Mouse (Mus musculus) large intestine, adult 2 months (tissue): Measurements from ENCODE around the gene Ski. TPM values are rescaled to one million over a fixed set of nuclear protein-coding genes. Genes with fewer than 3 reads are reported as not detected.

Source experiments
- DNase-seq: peaks from one replicate; pipeline ENCODE4 v3.0.0-alpha.2; 2012; ENCODE audit warnings: low read depth, low spot score
- WGBS: fragments of 180-500 bp; shearing (Covaris S2); methylation state at CpG from one replicate; pipeline ENCODE4 v1.1.7; 2018; 5-methylcytosine and 5-hydroxymethylcytosine counted together
- polyA plus RNA-seq: library from polyadenylated mRNA; depleted of rRNA; stranded (reverse); fragments of >200 nt; gene quantifications from 2 replicates; pipeline ENCODE4 v1.2.3, GENCODE M21; 2012

Ski gene
- polyA plus RNA-seq, 1 experiment = 20.3 TPM

DNA sequence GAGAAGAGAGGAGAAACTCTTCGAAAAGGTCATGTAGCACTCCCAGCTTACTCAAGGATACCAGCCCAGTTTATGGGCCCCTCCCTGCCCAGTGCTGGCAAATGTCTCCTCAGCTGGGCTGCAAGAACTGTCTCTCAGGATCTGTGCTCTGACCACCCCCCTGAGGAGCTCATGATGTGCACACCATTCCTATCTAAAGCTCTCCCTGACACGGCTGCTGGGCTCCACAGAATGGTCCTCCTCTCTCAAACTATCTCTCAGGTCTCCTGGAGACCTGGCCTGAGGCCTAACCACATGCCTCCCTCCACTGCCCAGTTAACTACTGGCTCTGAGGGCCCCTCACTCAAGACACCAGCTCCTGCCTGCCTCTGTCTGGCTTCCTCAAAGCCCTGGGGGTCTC is 82.2 kb downstream of the Ski start:
- no peak for DNase-seq
- WGBS = 53% methylated on average over 2 of the region's 2 CpGs

DNA sequence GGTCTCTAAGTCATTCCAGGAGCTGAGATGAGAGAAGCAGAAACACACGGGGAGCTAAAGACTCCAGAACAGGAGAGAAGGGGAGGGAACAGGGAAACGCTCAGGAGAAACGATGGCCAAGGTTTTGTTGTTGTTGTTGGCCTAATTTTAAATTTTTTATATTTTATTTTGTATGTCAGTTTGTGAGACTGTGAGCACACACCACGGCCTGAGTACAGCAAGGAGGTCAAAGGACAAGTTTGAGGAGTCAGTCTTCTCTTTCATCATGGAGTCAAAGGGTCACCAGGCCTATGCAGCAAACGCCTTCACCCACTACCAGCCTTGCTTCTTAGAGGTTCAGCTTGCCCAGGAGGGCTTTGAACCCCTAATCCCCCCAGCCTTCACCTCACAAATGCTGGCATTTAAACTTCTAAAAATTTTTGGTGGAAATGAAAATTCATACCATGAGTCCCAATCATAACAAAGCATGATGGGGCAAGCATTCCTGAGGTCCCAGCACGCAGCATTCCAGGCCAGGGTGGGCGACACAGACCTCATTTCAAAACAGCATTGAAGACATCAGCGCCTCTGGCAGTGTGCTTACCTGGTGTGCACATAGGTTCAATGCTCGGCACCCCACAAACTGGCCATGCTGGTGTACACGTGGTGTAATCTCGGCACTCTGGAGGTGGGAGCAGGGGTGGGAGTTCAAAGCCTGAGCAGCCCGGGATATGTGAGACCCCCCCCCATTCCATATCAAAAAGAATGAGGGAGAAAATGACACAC is 82.9 kb downstream of the Ski start:
- WGBS = 77% methylated on average over 12 of the region's 12 CpGs
- DNase-seq = no peak

DNA sequence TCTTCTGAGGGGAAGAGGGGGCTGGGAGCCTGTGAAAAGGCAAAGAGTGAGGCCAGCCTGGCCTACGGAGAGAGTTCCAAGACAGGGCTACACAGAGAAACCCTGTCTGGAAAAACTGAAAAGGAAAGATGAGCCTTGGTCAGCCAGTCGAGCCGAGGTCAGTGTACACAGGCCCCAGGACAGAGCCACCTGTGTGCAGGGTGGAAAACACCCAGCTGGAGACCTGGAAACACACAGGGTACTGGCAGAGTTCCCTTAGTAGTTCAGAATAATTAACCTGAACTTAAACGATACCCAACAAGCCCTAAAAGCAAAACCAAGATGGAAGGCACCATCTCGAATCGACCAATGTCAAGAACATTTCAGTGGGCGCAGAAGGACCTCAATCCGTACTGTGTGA is 83.9 kb downstream of the Ski start:
- no peak for DNase-seq
- WGBS = 68% methylated on average over 8 of the region's 8 CpGs

DNA sequence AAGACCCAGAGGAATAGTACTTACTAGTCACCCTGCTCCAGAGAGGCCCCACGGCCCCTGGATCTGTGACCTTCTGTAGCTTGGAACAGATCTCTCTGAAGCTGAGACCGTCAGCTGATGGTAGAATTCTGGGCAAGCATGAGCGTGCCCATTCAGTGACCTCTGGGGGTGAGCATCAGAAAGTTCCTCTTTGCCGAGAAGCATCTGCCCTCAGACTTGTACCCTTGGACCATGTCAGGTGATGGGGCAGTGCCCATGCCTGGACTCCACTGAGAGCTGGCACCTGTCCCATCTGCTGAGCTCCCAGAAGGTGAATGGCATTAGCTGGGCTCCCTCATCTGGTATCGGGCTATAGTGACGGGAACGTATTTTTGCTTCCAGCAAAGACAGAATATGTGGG is 84.5 kb downstream of the Ski start:
- 84% methylated on average over 7 of the region's 7 CpGs for WGBS
- DNase-seq = no peak

DNA sequence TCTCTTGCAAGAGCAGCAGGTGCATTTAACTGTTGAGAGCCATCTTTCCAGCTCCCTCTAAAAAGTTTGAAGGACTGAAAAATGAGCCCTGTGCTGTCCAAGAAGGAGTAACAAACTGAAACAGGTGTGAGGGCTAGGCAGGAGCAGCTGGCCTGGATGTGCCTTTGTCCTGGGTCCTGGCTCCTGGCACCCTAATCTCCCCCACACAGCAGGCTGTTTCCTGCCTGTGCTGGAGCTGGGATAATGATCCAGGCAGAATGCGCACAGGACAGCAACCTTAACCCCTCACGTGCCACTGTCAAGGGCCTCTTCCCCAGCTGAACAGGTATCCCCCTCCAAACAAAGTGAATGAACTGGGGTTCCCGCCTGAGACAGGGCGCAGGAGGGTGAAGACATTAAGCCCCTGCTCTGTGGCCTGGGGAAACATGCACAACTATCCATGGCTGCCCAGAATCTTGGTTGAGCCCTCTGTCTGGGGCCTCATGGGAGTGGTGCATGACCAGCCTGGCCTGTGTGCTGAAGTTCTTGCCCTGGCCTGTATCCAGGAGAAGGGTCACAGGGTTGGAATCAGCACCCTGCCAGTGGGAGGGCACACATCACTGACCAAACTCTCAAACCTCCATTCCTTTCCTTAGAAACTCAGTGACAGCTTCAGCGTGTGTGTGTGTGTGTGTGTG is 86.3 kb downstream of the Ski start:
- WGBS = 74% methylated on average over 5 of the region's 5 CpGs
- no peak for DNase-seq

DNA sequence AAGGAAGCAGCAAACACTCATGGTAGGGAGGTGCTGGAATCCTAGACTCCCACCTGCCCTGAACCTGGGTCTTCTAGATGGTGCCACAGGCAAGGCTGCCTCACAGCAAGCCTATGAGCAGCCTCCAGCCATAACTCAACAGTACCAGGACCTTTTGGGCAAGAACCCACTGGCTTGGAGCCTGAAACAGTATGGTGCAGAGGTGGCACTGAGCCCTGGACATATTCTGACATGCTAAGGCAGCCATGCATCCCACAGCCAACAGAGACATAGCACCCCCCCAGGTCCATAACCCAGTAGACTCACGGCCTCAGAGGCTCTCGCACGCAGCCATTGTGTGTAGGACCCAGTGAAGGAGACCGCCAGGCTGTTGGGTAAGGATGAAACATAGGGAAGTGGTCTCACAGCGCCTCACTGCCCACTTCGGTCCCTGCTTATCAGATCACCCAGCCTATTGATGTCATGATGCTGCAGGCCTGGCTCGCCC is 87.7 kb downstream of the Ski start:
- 95% methylated on average over 7 of the region's 7 CpGs for WGBS
- no peak for DNase-seq

DNA sequence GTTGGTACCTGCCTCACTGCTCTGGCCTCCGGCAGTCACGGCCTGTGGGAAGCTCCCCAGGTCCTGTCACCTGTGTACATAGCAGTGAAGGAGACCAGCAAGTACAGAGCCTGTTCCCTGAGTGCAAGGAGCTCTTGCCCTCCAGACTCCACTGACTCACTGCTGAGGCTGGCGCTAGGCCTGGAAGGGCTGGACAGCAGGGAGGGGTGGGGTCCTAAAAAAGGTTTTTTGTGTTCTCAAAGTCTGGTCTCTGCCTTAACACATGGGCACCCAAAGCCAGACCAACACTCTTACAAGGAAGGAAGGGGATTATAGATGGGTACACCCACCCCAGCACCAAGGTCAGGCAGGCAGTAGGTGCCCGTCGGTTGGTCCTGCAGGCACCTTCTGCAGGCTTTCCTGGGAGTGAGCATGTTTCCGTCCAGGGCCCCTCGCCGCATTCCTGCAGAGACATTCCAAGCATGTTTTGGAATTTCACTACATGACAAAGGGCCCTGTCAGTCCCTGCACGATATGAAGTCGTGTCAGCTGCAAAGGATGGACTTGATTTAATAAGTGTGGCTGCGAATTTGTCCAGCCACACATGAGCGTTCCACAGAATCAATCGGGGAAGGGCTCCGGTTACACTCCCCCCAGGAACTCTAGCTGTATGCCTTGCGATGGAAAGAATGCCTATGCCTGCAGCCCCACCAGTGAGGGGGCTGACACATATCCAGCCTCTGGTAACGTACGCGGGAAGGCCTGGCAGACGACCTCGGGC is 88.6 kb downstream of the Ski start:
- 68% methylated on average over 20 of the region's 20 CpGs for WGBS
- DNase-seq = no peak

DNA sequence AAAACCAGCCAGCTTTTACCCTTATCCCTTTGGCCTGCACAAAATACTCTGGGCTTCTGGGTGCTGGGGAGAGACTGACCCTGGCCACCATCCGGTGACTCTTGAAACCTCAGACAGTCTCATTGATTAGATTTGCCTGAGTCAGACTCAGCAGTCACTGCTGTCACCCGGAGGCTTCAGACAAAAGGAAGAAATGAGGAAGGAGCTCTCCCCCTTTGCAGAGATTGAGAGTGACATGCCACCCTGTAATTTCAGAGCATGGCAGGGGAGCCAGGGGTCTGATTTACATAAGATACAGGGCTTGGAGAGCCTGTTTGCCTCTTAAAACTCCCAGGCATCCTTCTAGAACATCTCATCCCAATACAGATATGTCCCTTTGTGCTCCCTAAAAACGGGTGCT is 89.2 kb downstream of the Ski start:
- no peak for DNase-seq

DNA sequence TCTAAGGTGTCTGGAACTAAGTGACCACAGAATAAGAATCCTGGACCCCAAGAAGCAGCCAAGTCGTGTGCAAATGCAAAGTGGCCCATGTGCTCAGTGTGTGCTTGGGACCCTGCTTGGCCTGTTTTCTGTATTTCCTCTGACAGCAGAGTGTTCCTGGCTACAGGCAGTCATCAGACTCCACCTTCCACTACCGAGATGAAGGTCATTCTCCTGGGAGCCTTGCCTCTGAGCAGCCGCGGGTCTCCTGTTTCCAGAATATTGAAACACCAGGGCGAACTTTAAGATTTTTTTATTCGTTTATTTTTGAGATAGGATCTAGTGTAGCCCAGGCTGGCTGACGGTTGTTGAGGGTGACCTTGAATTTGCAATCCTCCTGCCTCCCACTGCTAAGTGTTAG is 91.8 kb downstream of the Ski start:
- WGBS = 69% methylated on average over 7 of the region's 7 CpGs
- DNase-seq = no peak

More for the DNA sequence above, 89.2 kb downstream of the Ski start:
- 67% methylated on average over 3 of the region's 3 CpGs for WGBS

DNA sequence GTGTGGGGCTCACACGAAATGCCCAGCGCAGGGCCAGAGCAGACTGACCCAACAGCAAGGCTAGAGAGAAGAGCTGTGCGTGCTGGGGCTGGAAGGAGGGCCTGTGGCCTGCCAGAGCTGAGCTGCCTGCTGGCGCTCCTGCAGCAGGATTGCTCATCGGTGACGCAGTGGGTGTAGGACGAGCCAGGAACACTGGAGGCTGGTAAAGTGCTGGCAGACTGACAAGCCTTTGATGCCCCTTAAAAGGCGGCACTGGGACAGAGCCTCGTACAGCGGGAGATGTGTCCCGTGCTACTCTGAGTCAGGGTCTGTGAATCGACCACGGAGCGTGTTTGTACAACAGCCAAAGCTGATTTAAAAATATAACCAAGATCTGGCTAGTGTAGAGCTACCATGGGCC is 92.4 kb downstream of the Ski start:
- WGBS = 72% methylated on average over 14 of the region's 14 CpGs
- no peak for DNase-seq

DNA sequence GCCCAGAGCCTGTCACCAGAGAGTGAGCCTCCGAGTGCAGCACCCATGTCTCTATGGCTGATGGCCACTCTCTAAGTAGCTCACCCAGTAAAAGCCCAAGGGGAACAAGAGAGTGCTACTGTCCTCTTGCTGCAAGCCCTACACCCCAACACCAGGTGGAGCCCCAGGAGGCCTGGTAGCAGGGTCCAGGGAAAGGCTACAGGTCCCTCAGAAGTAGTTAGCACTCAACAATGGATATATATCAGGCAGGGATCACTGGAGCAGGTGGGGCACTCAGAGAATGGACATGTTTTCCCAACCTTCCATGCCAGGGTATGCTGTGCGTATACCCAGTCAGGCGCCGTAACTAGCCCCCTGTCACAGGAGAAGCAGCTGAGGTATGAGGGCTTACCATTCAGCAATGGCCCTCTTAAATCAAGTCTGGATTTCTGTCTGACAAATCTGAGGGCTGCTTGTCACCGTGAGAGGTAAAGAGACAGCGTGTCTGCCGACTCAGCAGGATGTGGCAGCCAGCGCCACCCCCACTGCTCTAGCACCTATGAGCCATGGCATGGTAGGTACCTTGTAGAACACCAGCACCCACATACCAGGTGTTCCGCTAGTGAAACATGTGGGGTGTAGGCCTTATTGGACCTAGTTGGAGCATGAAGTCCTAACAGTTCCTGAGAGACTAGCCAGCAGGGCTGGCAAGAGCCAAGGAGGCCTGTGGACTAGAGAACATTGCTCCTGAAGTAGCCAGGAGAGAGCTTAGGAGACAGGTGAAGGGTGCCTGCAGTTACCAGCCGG is 93.1 kb downstream of the Ski start:
- 88% methylated on average over 10 of the region's 10 CpGs for WGBS
- DNase-seq = no peak

DNA sequence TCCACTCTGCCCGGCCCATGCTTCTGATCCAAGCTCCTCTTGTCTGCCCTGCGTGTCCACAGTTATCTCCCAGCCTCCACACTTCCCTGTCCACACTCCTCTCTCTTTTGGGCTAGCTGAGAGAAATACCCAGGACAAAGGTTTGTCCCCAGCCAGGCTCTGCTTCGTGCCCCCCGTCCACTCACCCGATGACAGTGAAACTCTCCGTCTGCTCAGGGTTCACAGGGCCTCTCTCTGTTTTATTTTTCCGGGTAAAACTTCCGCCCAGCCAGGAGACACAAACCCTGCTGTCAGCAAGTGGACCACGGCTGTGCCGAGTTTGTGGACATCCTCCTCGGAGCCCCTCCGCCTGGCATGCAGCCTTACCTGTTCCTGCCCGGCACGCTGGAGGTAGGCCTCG is 94.0 kb downstream of the Ski start:
- 91% methylated on average over 15 of the region's 15 CpGs for WGBS

DNA sequence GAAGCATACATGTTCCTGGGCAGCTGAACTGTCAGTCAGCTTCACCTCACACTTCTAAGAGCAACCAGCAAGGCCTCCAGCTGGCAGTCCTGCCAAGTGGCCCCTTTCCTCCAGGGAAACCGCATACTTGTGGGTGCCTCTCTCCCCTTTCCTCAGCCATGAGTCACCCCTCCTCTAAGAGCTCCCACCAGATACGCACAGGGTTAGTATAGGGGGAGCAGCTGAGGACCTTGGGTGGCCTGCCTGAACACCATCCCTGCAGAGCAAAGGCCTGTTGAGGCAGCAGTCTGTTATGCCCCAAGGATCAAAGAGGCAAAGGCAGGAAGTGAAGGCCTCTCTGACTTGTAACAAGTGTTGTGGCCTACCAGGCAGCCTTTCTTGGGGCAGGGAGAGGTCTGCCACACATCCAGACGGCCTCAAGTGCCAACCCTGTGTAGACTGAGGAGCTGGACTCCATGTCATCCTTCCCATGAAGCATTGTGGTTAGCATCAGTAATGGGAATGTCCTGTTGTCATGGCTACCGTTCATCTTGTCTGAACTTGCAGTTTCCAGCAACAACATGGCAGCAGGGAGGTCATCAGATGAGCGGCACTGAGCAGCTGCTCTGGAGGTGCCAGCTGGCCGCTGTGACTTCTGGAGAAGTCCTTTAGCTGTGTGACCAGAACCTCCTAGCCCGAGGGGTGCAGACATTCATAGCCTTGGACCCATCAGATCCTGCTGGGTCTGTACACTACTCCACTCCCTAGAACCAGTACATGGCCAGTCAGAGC is 95.6 kb downstream of the Ski start:
- WGBS = 86% methylated on average over 7 of the region's 7 CpGs
- no peak for DNase-seq

More for the DNA sequence above, 94.0 kb downstream of the Ski start:
- DNase-seq = no peak

DNA sequence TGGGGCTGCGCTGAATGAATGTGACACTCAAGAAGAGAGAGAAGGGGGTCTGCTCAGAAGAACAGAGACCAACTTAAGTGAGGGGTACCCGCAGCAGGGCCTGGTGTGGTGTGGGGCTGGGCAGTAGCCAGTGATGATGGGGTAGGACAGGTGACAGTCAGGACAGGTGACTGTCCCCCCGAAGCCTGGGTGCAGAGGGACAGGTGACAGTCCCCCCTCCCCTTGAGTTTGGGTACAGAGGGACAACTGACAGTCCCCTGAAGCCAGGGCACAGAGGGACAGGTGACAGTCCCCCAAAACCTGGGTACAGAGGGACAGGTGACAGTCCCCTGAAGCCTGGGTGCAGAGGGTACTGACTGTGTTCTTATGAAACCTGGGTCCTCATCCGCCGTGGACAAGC is 96.2 kb downstream of the Ski start:
- WGBS = 87% methylated on average over 5 of the region's 5 CpGs

DNA sequence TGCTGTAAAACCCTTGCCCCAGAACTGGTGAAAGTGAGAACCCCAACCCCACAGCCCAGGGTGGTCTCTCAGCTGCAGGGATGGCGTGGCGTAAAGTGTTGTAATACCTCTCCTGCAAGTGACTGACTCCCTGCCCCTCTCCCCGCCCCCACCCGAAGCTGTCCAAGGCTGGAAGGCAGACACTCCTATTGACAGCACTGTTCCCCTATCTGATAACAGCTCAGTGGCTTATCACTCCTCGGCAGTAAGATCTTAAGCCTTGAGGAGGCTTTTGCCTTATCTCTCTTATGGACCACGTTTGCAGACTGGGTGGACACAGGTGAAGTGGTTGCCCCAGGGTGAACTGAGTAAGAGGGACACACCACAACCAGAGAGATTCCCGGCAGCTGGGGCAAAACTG is 97.1 kb downstream of the Ski start:
- DNase-seq = no peak
- WGBS = 57% methylated on average over 7 of the region's 7 CpGs

More for the DNA sequence above, 96.2 kb downstream of the Ski start:
- no peak for DNase-seq

DNA sequence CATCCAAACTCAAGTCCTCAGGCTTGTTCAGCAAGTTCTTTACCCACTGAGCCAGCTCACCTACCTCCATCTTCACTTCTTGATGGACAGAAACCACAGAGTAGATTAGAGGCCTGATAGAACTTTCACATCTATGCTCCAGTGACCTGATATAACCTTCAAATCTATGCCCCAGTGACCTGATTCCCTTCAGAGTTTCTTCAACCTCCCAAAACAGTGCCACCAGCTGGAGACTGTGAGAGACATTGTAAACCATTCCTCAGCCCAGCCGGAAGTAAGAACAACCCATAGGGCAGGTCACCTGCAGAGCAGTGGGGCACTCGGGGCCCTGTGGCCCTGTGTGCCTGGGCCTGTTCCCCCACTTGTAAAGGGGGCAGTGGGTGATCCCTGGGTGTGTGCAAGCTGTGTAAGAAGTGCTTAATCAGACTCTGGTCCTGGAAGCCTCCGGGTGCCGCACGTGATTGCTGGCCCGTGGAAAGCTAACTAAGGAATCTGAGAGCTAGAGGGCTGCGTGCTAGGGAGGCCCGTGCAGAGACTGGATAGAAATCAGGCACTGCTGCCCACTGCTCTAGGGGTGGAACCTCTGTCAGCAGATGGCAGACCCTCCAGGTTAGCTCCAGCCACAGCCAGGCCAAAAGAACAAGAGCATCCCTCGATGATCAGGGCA is 98.4 kb downstream of the Ski start:
- WGBS = 87% methylated on average over 9 of the region's 9 CpGs
- no peak for DNase-seq

DNA sequence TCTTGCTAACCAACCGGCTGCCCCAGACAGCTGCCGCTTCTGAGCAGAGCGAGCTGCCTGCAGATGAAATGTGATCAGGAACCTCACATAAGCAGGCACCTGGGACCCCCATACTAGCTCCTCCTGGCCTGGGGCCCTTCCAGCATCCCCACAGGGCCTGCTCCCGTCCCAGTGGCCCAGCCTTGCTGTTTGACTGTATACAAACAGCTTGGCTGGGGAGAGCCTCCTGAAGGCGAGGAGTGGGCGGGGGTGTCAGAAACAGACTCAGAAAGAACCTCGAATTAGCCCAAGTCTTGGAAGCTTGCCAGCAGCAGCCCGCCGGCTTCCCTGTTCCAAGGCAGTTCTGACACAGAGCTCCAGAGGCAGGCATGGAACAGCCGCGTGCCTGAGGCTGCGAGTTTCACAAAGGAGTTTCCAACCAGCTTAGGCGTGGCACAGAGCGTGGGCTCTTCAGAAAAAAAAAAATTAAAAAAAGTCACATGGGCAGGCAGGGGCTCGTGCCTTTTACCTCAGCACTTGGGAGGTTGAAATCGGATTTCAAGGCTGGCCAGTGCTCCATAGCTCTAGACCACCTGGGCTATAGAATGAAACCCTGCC is 99.8 kb downstream of the Ski start:
- no peak for DNase-seq
- WGBS = 37% methylated on average over 16 of the region's 16 CpGs

DNA sequence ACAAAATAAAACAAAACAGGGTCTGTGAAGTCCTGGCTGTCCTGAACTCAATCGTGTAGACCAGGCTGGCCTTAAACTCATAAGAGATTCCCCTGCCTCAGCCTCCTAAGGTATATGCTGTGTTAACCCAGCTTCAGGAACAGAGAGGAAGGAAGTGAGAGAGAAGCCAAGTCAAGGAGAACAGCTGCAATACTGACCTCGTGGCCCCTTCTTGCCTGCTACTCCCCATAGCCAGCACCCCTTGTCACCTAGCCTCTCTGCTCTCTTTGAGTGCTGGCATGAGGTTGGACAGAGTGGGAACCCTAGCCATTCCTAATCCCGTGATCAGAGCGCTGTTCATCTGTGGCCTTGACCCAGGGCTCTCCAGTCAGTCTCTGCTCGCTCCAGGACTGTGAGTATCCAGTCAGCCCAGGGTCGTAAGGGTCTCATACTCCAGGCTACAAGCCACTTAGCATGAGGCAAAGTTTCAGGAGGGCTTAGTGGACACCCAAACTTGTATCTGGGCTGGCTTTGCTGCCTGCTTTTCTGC is 100.4 kb downstream of the Ski start:
- WGBS = 81% methylated on average over 6 of the region's 6 CpGs
- DNase-seq = no peak
